Mouse (Mus musculus) heart, adult 2 months (tissue): ENCODE data around the gene Pmfbp1. TPM values are rescaled to one million over a fixed set of nuclear protein-coding genes. Genes with fewer than 3 reads are reported as not detected.

ENCODE experiments used
- DNase-seq, 2 experiments: peaks; one replicate each; pipeline ENCODE4 v3.0.0; 2021
- H3K27ac ChIP-seq: fragments of 200-600 bp; 2 replicates; pipeline ENCODE4 v1.8.1; 2022
- H3K27me3 ChIP-seq: fragments of 200-500 bp; 2 replicates; pipeline ENCODE4 v1.6.1; 2012; ENCODE audit warnings: mild to moderate bottlenecking, low read length, inconsistent platforms, mixed read lengths; ENCODE audit not compliant: control insufficient read depth, insufficient read depth
- H3K36me3 ChIP-seq: fragments of 200-500 bp; 2 replicates; pipeline ENCODE4 v1.6.1; 2012; ENCODE audit warnings: low read length, inconsistent platforms; ENCODE audit not compliant: control insufficient read depth, insufficient read depth
- H3K4me1 ChIP-seq: fragments of 200-500 bp; 2 replicates; pipeline ENCODE4 v1.6.1; 2011; ENCODE audit warnings: low read length; ENCODE audit not compliant: control insufficient read depth, insufficient read depth
- H3K4me3 ChIP-seq: fragments of 200-600 bp; 2 replicates; pipeline ENCODE4 v1.8.1; 2022
- H3K79me2 ChIP-seq: fragments of 200-500 bp; replicated peaks from 2 replicates; pipeline ENCODE4 v1.6.1; 2012; ENCODE audit warnings: mild to moderate bottlenecking, inconsistent platforms, low read length, moderate library complexity, mixed read lengths; ENCODE audit not compliant: control insufficient read depth, insufficient read depth
- H3K9ac ChIP-seq: fragments of 200-500 bp; 2 replicates; pipeline ENCODE4 v1.6.1; 2012; ENCODE audit warnings: low read depth, mild to moderate bottlenecking, control low read depth, inconsistent platforms, low read length, mixed read lengths
- CTCF ChIP-seq: fragments of 200-600 bp; IDR thresholded peaks from 2 replicates; pipeline ENCODE4 v1.8.1; 2022; ENCODE audit warnings: antibody characterized with exemption, mild to moderate bottlenecking, moderate library complexity
- EP300 ChIP-seq: fragments of 200-500 bp; IDR thresholded peaks from 2 replicates; pipeline ENCODE4 v1.6.1; 2011; ENCODE audit warnings: low read depth, low read length, control low read depth; ENCODE audit not compliant: insufficient read depth
- POLR2A ChIP-seq: fragments of 200-500 bp; IDR thresholded peaks from 2 replicates; pipeline ENCODE4 v1.6.1; 2011; ENCODE audit warnings: mild to moderate bottlenecking, low read depth, low read length, control low read depth; ENCODE audit not compliant: insufficient read depth
- WGBS: fragments of 180-500 bp; shearing (Covaris S2); methylation state at CpG from one replicate; pipeline ENCODE4 v1.1.7; 2018; 5-methylcytosine and 5-hydroxymethylcytosine counted together
- intact Hi-C: fragments of 180-260 bp; cut with DNase I; formaldehyde crosslinking; loops from one replicate; pipeline ENCODE4 v1.15.1; 2025
- polyA plus RNA-seq: library from polyadenylated mRNA; depleted of rRNA; stranded (reverse); fragments of >200 nt; gene quantifications from 2 replicates; pipeline ENCODE4 v1.2.3, GENCODE M21; 2012
- total RNA-seq, 2 experiments: library from RNA; stranded (reverse); gene quantifications; 2 replicates each; pipeline ENCODE4 v1.2.3; 2021

Gene Pmfbp1
- total and polyA plus RNA-seq, 3 experiments: not detected

DNA sequence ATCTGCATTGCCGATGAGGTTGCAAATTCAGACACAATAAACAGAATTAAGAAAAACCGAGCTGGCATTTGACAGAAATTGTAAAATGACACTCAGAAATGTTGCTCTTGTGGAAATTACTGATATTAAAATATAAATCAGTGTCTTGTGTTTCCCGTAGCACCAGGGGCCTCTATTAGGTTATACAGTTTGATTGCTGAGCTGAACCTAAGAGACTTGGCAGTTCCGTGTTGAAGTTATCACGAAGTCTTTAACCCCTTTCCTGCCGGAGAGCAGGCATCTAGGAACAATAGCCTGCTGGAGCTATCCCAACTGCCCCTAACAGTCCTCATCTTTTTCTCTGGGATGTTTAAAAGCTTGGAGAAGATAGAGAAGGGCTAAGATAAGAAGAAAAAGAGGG, 8.3 kb upstream of the Pmfbp1 start:
- WGBS: 21% methylated on average over 6 of the region's 6 CpGs
- H3K27ac ChIP-seq: no peak overlapping the region
- no peak for TF ChIP-seq EP300
- TF ChIP-seq CTCF: no peak
- TF ChIP-seq POLR2A: no peak
- no peak for DNase-seq
- H3K27me3 ChIP-seq: no peaks in the 10 kb centered on the region
- no peak overlapping the region for H3K9ac ChIP-seq
- intact Hi-C loops: no loop called here
- H3K36me3 ChIP-seq: no peaks in the 10 kb centered on the region
- no peak overlapping the region for H3K4me3 ChIP-seq
- H3K4me1 ChIP-seq: no peaks in the 10 kb centered on the region
- H3K79me2 ChIP-seq: no peaks in the 10 kb centered on the region

DNA sequence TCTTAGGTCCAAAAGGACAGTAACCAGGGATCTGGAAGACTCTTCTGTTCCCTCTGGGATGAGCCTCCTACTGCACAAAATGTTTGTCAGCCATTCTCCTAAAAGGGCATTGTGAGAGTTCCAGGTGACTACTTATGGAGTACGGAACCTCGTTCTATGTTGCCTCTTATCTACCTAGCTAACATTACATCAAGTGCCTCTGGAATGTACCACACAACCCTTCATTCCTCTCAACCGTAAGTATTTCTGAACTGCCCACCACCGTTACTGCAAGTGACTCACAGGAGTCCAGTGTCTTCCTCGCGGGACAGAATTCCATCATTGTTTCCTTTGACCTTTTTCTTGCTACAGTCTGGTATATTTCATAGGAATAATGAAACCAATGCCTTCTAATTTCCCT, 1.0 kb upstream of the Pmfbp1 start:
- Histone ChIP-seq H3K4me3 (no peak overlapping the region), H3K36me3 (no peaks in the 10 kb centered on the region), H3K79me2 (no peaks in the 10 kb centered on the region), H3K27ac (no peak overlapping the region), H3K9ac (no peak overlapping the region), H3K4me1 (no peaks in the 10 kb centered on the region), H3K27me3 (no peaks in the 10 kb centered on the region)
- DNase-seq: no peak
- TF ChIP-seq CTCF: no peak
- no peak for TF ChIP-seq EP300
- TF ChIP-seq POLR2A: no peak
- intact Hi-C loops: no loop called here
- WGBS: 70% methylated on average over 6 of the region's 6 CpGs

DNA sequence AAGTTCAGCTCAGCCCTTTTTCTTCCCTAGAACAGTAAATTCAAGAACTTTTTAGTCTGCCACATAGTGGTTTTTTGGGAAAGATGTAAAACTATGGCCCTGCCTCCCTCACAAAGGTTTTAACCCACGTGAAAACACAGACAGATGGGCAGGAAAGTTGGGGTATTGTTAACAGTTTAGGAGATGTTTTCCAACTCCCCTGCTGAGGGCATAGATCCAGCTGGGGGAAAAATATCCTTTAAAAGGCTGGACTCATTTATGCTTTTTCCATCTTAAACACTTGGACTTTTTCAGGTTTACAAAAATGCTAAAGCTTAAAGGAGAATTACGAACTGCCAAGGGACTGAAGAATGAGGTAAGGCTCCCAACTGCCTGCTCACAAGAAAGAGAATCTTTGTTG, 774 bp downstream of the Pmfbp1 start:
- 52% methylated on average over 2 of the region's 2 CpGs for WGBS
- no peak overlapping the region for H3K9ac ChIP-seq
- no peak for DNase-seq
- TF ChIP-seq POLR2A (no peak), EP300 (no peak), CTCF (no peak)
- no peaks in the 10 kb centered on the region for H3K27me3 ChIP-seq
- H3K4me1 ChIP-seq: no peaks in the 10 kb centered on the region
- H3K4me3 ChIP-seq: no peak overlapping the region
- no peaks in the 10 kb centered on the region for H3K36me3 ChIP-seq
- H3K27ac ChIP-seq: no peak overlapping the region
- H3K79me2 ChIP-seq: no peaks in the 10 kb centered on the region
- intact Hi-C loops: no loop called here

DNA sequence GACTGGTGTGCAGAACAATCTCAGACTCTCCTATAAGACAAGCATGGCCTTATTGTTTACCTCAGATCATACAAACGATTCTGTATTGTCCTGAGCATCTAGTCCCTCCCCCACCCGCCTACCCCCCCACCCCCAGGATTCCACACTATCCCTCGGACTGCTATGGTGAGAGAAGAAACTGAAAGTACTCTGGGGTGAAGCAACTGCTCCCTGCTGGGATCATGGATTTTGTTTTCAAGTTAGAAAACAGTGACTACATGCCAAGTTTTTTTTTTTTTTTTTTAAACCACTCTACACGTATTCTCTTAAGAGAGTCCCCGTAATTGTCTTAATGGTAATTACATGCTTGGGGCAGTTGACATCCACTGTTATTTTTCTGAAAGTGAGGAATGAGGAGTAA, 3.6 kb downstream of the Pmfbp1 start:
- 51% methylated on average over 5 of the region's 5 CpGs for WGBS
- Histone ChIP-seq H3K9ac (no peak overlapping the region), H3K36me3 (no peaks in the 10 kb centered on the region), H3K4me3 (no peak overlapping the region), H3K27me3 (no peaks in the 10 kb centered on the region), H3K27ac (no peak overlapping the region), H3K4me1 (no peaks in the 10 kb centered on the region), H3K79me2 (no peaks in the 10 kb centered on the region)
- no peak for DNase-seq
- intact Hi-C loops: no loop called here
- no peak for TF ChIP-seq EP300
- no peak for TF ChIP-seq POLR2A
- no peak for TF ChIP-seq CTCF

DNA sequence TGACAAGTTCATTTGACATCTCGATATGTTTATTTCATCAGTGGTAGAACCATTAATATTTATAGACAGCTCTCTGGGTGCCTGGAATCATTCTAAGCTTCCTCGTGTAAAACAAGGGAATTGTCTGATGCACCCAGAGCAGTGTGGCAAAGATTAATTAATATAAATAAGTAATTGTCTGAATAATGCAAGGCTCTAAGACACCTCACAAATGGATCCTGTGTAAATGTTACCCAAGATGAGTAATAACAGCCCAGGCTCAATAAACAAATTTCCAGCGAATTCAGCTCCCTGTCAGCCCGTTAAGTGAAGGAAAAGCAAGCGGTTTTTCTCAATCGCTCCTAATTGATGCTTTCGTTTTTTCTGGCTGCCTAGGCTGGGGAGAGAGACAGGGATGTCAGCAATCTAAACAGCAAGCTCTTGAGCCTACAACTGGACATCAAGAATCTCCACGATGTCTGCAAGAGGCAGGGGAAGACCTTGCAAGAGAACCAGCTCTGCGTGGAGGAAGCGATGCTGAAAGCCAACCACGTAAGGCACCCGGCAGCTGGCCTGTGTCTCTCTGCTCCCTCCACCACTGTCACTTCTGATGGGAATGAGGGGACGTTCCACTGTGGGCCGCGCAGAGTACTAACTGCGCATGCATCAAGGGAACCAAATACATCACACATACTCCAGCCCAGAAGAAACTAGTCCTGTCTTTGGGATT, 5.3 kb downstream of the Pmfbp1 start:
- intact Hi-C loops: no loop called here
- Histone ChIP-seq H3K27me3 (no peaks in the 10 kb centered on the region), H3K27ac (no peak overlapping the region), H3K79me2 (no peaks in the 10 kb centered on the region), H3K36me3 (no peaks in the 10 kb centered on the region), H3K9ac (no peak overlapping the region), H3K4me1 (no peaks in the 10 kb centered on the region), H3K4me3 (no peak overlapping the region)
- TF ChIP-seq EP300: no peak
- TF ChIP-seq POLR2A: no peak
- no peak for TF ChIP-seq CTCF
- 75% methylated on average over 16 of the region's 16 CpGs for WGBS
- DNase-seq: no peak

DNA sequence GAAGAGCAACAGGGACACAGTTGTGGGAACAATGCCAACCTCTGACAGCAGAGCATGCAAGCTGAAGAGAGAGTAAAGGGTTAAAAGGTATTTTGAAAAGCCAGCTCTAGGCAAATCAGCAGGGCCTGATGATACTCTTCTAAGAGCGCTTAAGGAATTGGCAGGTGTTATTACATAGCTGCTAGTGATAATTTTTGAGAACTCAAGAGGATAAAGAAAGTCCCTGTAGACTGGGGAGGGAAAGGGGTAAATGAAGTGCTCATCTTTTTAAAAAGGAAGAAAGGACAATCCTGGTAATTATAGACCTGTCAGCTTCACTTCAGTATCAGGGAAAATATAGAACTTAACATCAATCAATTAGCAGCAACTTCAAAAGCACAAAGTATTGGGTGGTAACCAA, 9.7 kb downstream of the Pmfbp1 start:
- WGBS: 52% methylated on average over 1 of the region's 1 CpGs

More for the DNA sequence above, 9.7 kb downstream of the Pmfbp1 start:
- Histone ChIP-seq H3K79me2 (no peaks in the 10 kb centered on the region), H3K4me3 (no peak overlapping the region), H3K36me3 (no peaks in the 10 kb centered on the region), H3K9ac (no peak overlapping the region), H3K27me3 (no peaks in the 10 kb centered on the region), H3K27ac (no peak overlapping the region), H3K4me1 (no peaks in the 10 kb centered on the region)
- intact Hi-C loops: no loop called here
- no peak for DNase-seq
- TF ChIP-seq EP300 (no peak), CTCF (no peak), POLR2A (no peak)
